Mouse (Mus musculus) stomach, postnatal 0 days (tissue): ENCODE measurements around the gene Gucy1a1.

ENCODE experiments used
- CTCF ChIP-seq: IDR thresholded peaks from 2 replicates; pipeline ENCODE4 v1.5.1; 2016; ENCODE audit warnings: antibody characterized with exemption, low read depth, mild to moderate bottlenecking, moderate library complexity
- EP300 ChIP-seq: optimal IDR thresholded peaks from 2 replicates; pipeline ENCODE3; 2016; ENCODE audit warnings: antibody characterized with exemption

GRCm38 (mm10) chr3:82118916-82119315 is 26.7 kb downstream of the Gucy1a1 start:
- TF ChIP-seq CTCF, result no peak
- TF ChIP-seq EP300, result no peak
